Mouse (Mus musculus) kidney, postnatal 0 days (tissue): Measurements from ENCODE around the gene Ctr9. TPM values are rescaled to one million over a fixed set of nuclear protein-coding genes. Genes with fewer than 3 reads are reported as not detected.

Experiments
- ATAC-seq: fragments of 200-750 bp; cut with Nextera tagmentation; replicated peaks from 2 replicates; pipeline ENCODE4 v1.8.0; 2017; ENCODE audit warnings: low read depth, moderate number of reproducible peaks, moderate TSS enrichment, moderate library complexity; ENCODE audit not compliant: low FRiP score
- DNase-seq: peaks from one replicate; pipeline ENCODE4 v3.0.0-alpha.2; 2016; ENCODE audit warnings: low spot score
- H3K27ac ChIP-seq: fragments of 300-500 bp; sonication (generic); 2 replicates; pipeline ENCODE4 v1.5.1; 2014; ENCODE audit warnings: mild to moderate bottlenecking
- H3K27me3 ChIP-seq: fragments of 300-500 bp; sonication (generic); 2 replicates; pipeline ENCODE4 v1.6.1; 2014; ENCODE audit warnings: low read length, mixed read lengths; ENCODE audit not compliant: insufficient read depth
- H3K36me3 ChIP-seq: fragments of 300-500 bp; sonication (generic); 2 replicates; pipeline ENCODE4 v1.6.1; 2014; ENCODE audit warnings: low read length, mixed read lengths; ENCODE audit not compliant: insufficient read depth
- H3K4me1 ChIP-seq: fragments of 300-500 bp; sonication (generic); replicated peaks from 2 replicates; pipeline ENCODE4 v1.6.1; 2014; ENCODE audit warnings: antibody characterized with exemption, low read length, mixed read lengths; ENCODE audit not compliant: insufficient read depth
- H3K4me2 ChIP-seq: fragments of 300-500 bp; sonication (generic); 2 replicates; pipeline ENCODE4 v1.6.1; 2014; ENCODE audit warnings: mild to moderate bottlenecking, low read length, moderate library complexity, mixed read lengths
- H3K4me3 ChIP-seq: fragments of 300-500 bp; sonication (generic); replicated peaks from 2 replicates; pipeline ENCODE4 v1.5.1; 2014; ENCODE audit warnings: low read depth, low read length
- H3K9ac ChIP-seq: fragments of 300-500 bp; sonication (generic); 2 replicates; pipeline ENCODE4 v1.6.1; 2014; ENCODE audit warnings: low read depth, low read length
- H3K9me3 ChIP-seq: fragments of 300-500 bp; sonication (generic); replicated peaks from 2 replicates; pipeline ENCODE4 v1.6.1; 2016; ENCODE audit warnings: low read length, inconsistent platforms, mixed read lengths
- CTCF ChIP-seq: IDR thresholded peaks from 2 replicates; pipeline ENCODE4 v1.5.1; 2016; ENCODE audit warnings: antibody characterized with exemption, low read depth, mild to moderate bottlenecking, moderate library complexity
- WGBS: fragments of 180-500 bp; shearing (Covaris S2); extraction: QIAGEN DNeasy Blood & Tissue Kit; methylation state at CpG from one replicate; pipeline ENCODE4 v1.1.7; 2014; 5-methylcytosine and 5-hydroxymethylcytosine counted together
- polyA plus RNA-seq: library from polyadenylated mRNA; unstranded; fragments of >200 nt; fragmentation: Nextera tagmentation; extraction: Ambion mirVana; gene quantifications from 2 replicates; pipeline ENCODE4 v1.2.1, GENCODE M21; 2015

Ctr9 gene
- polyA plus RNA-seq, 1 experiment from 2014 or later: 50.5 TPM

DNA sequence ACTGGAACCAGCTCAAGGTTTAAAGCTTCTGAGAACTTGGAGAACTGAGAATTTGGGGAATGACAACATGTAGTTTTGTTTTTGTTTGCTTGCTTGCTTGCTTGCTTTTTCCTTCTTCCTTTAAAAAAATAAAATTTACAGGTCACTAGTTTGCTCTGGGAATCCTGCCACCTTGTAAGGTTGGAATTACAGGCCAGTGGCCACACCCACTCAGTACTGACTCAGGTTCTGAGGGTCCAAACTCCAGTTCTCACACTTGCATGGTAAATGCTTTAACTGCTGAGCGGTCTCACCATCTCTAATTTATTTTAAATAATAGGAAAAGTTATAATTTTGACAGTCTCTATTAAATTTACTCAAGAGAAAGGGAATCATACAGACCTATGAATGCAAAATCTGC is 69.4 kb downstream of the Ctr9 start:
- ATAC-seq (no peak), DNase-seq (no peak)
- Histone ChIP-seq H3K9me3 (no peaks in the 10 kb centered on the region), H3K27me3 (no peaks in the 10 kb centered on the region), H3K27ac (no peak overlapping the region), H3K4me1 (no peaks in the 10 kb centered on the region), H3K4me3 (no peak overlapping the region), H3K9ac (no peak overlapping the region), H3K36me3 (no peaks in the 10 kb centered on the region), H3K4me2 (no peak overlapping the region)
- 86% methylated on average over 1 of the region's 1 CpGs for WGBS
- no peak for TF ChIP-seq CTCF

Other genes with a start within 250 kb of the Ctr9 start
- 17.7 and 20.1 TPM in 2 replicates for gene Rnf141, start 184.5 kb upstream of the Ctr9 start, polyA plus RNA-seq
- 3.9 and 4.3 TPM in 2 replicates for gene Lyve1, start 165.7 kb upstream of the Ctr9 start, polyA plus RNA-seq
- 9.3 and 9.5 TPM in 2 replicates for gene Mrvi1, start 46.5 kb upstream of the Ctr9 start, polyA plus RNA-seq
- 603 and 664 TPM in 2 replicates for gene Eif4g2, start 54.1 kb downstream of the Ctr9 start, polyA plus RNA-seq